Mouse (Mus musculus) CD4-positive, CD25-positive, alpha-beta regulatory T cell, adult 9 weeks (primary cell): ENCODE results near the gene Plcb3. TPM values are rescaled to one million over a fixed set of nuclear protein-coding genes. Genes with fewer than 3 reads are reported as not detected.

ENCODE experiments used
- polyA plus RNA-seq: library from polyadenylated mRNA; unstranded; fragments of 100-300 nt; shearing (Covaris generic); gene quantifications from one replicate; pipeline ENCODE4 v1.2.1, GENCODE M21; 2017

Plcb3 gene
- polyA plus RNA-seq, 1 experiment from 2014 or later: 7.2 TPM

Other genes starting within 250 kb of the Plcb3 start
- 31.3 TPM for gene Rps6ka4, start 135.8 kb downstream of the Plcb3 start, polyA plus RNA-seq
- gene Ccdc88b, start 118.3 kb downstream of the Plcb3 start, polyA plus RNA-seq: 48.7 TPM
- gene Trmt112, start 66.8 kb downstream of the Plcb3 start, polyA plus RNA-seq: 234 TPM
- 267 TPM for gene Prdx5, start 66.4 kb downstream of the Plcb3 start, polyA plus RNA-seq
- 6.6 TPM for gene Esrra, start 54.7 kb downstream of the Plcb3 start, polyA plus RNA-seq
- gene Catsperz, start 51.1 kb downstream of the Plcb3 start, polyA plus RNA-seq: not detected
- not detected for gene Kcnk4, start 42.0 kb downstream of the Plcb3 start, polyA plus RNA-seq
- gene Bad, start 34.6 kb downstream of the Plcb3 start, polyA plus RNA-seq: 43.9 TPM
- gene Gpr137, start 34.0 kb downstream of the Plcb3 start, polyA plus RNA-seq: 17.8 TPM
- gene Ppp1r14b, start 1.5 kb downstream of the Plcb3 start, polyA plus RNA-seq: 32.3 TPM
- gene Fkbp2, start 4.0 kb upstream of the Plcb3 start, polyA plus RNA-seq: 53.6 TPM
- 1.2 TPM for gene Vegfb, start 11.2 kb upstream of the Plcb3 start, polyA plus RNA-seq
- gene Dnajc4, start 16.1 kb upstream of the Plcb3 start, polyA plus RNA-seq: 66.9 TPM
- 38.9 TPM for gene Nudt22, start 19.6 kb upstream of the Plcb3 start, polyA plus RNA-seq
- gene Trpt1, start 19.7 kb upstream of the Plcb3 start, polyA plus RNA-seq: 8.5 TPM
- gene Fermt3, start 43.0 kb upstream of the Plcb3 start, polyA plus RNA-seq: 429 TPM
- gene Stip1, start 63.5 kb upstream of the Plcb3 start, polyA plus RNA-seq: 157 TPM
- gene Macrod1, start 80.3 kb upstream of the Plcb3 start, polyA plus RNA-seq: 2.8 TPM
- 0.05 TPM for gene Flrt1, start 129.3 kb upstream of the Plcb3 start, polyA plus RNA-seq
- gene Otub1, start 229.8 kb upstream of the Plcb3 start, polyA plus RNA-seq: 73.3 TPM
- gene Cox8a, start 241.1 kb upstream of the Plcb3 start, polyA plus RNA-seq: 544 TPM